Mouse (Mus musculus) lung, postnatal 0 days (tissue): Measurements from ENCODE around the gene Setd2. TPM values are rescaled to one million over a fixed set of nuclear protein-coding genes. Genes with fewer than 3 reads are reported as not detected.

Experiments used
- ATAC-seq: fragments of 200-750 bp; cut with Nextera tagmentation; 2 replicates; pipeline ENCODE4 v1.8.0; 2017; ENCODE audit warnings: moderate library complexity
- DNase-seq: peaks from one replicate; pipeline ENCODE4 v3.0.0-alpha.2; 2016; ENCODE audit warnings: low spot score
- H3K27ac ChIP-seq: fragments of 300-500 bp; sonication (generic); 2 replicates; pipeline ENCODE4 v1.5.1; 2014; ENCODE audit warnings: antibody characterized with exemption, mild to moderate bottlenecking, low read length, mixed read lengths
- H3K27me3 ChIP-seq: fragments of 300-500 bp; sonication (generic); replicated peaks from 2 replicates; pipeline ENCODE4 v1.6.1; 2014; ENCODE audit warnings: low read length, mixed read lengths; ENCODE audit not compliant: insufficient read depth
- H3K36me3 ChIP-seq: fragments of 300-500 bp; sonication (generic); 2 replicates; pipeline ENCODE4 v1.6.1; 2014; ENCODE audit warnings: low read length, mixed read lengths; ENCODE audit not compliant: insufficient read depth
- H3K4me1 ChIP-seq: fragments of 300-500 bp; sonication (generic); 2 replicates; pipeline ENCODE4 v1.6.1; 2014; ENCODE audit warnings: antibody characterized with exemption, low read depth, low read length, mixed read lengths; ENCODE audit not compliant: insufficient read depth
- H3K4me2 ChIP-seq: fragments of 300-500 bp; sonication (generic); replicated peaks from 2 replicates; pipeline ENCODE4 v1.6.1; 2014; ENCODE audit warnings: low read depth, mild to moderate bottlenecking, low read length, moderate library complexity, mixed read lengths
- H3K4me3 ChIP-seq: fragments of 300-500 bp; sonication (generic); 2 replicates; pipeline ENCODE4 v1.5.1; 2014; ENCODE audit warnings: low read depth, low read length
- H3K9ac ChIP-seq: fragments of 300-500 bp; sonication (generic); replicated peaks from 2 replicates; pipeline ENCODE4 v1.6.1; 2014; ENCODE audit warnings: low read depth, mild to moderate bottlenecking
- H3K9me3 ChIP-seq: fragments of 300-500 bp; sonication (generic); 2 replicates; pipeline ENCODE4 v1.6.1; 2016; ENCODE audit warnings: low read length, mixed read lengths
- CTCF ChIP-seq: IDR thresholded peaks from 2 replicates; pipeline ENCODE4 v1.5.1; 2016; ENCODE audit warnings: antibody characterized with exemption, mild to moderate bottlenecking
- EP300 ChIP-seq: IDR thresholded peaks from 2 replicates; pipeline ENCODE4 v1.6.1; 2016; ENCODE audit warnings: antibody characterized with exemption, mild to moderate bottlenecking, control low read depth
- WGBS: fragments of 180-500 bp; shearing (Covaris S2); extraction: QIAGEN DNeasy Blood & Tissue Kit; methylation state at CpG from one replicate; pipeline ENCODE4 v1.1.7; 2014; 5-methylcytosine and 5-hydroxymethylcytosine counted together
- polyA plus RNA-seq: library from polyadenylated mRNA; unstranded; fragments of >200 nt; fragmentation: Nextera tagmentation; extraction: Ambion mirVana; gene quantifications from 2 replicates; pipeline ENCODE4 v1.2.1, GENCODE M21; 2015

The Setd2 gene
- 22.0 and 24.0 TPM in 2 replicates for polyA plus RNA-seq

- peak within 1 kb of the TSS; percentile 68 for H3K4me2 ChIP-seq
- no peaks in the 10 kb centered on the region for H3K27me3 ChIP-seq
- peak; percentile 65 for ATAC-seq
- H3K4me3 ChIP-seq: peak within 1 kb of the TSS; percentile 98
- DNase-seq: peak; percentile 64
- H3K27ac ChIP-seq: peak within 1 kb of the TSS; percentile 100
- H3K4me1 ChIP-seq: peaks cover 18% of the 10 kb centered on the region; the same call in 1 of the 2 replicates
- H3K9ac ChIP-seq: peak within 1 kb of the TSS; percentile 98
- 1% methylated on average over 47 of the region's 109 CpGs for WGBS
- H3K9me3 ChIP-seq: no peaks in the 10 kb centered on the region
- H3K36me3 ChIP-seq: no peaks in the 10 kb centered on the region
- TF ChIP-seq CTCF (no peak), EP300 (no peak)
Measured at GRCm38 (mm10) chr9:110532538-110533291, at the start of gene Setd2. Gene Setd2, plus strand, starts transcription at chr9:110532597.

- Histone ChIP-seq H3K9me3 (0 out of 2 replicates have a peak, but pooled peaks cover 4% of the 10 kb centered on the region), H3K4me1 (no peaks in the 10 kb centered on the region), H3K9ac (no peak overlapping the region), H3K4me3 (no peak overlapping the region), H3K27ac (no peak overlapping the region), H3K27me3 (no peaks in the 10 kb centered on the region), H3K36me3 (no peaks in the 10 kb centered on the region), H3K4me2 (no peak overlapping the region)
- TF ChIP-seq CTCF (no peak), EP300 (no peak)
- 60% methylated on average over 4 of the region's 4 CpGs for WGBS
- ATAC-seq (no peak), DNase-seq (no peak)
Measured at GRCm38 (mm10) chr9:110488841-110489240, 43.6 kb upstream of the Setd2 start.

GRCm38 (mm10) chr9:110490913-110491312 lies 41.5 kb upstream of the Setd2 start:
- H3K4me1 ChIP-seq: no peaks in the 10 kb centered on the region
- H3K9ac ChIP-seq: no peak overlapping the region
- no peak for DNase-seq
- no peak overlapping the region for H3K4me3 ChIP-seq
- 0 out of 2 replicates have a peak, but pooled peaks cover 4% of the 10 kb centered on the region for H3K9me3 ChIP-seq
- H3K36me3 ChIP-seq: no peaks in the 10 kb centered on the region
- TF ChIP-seq EP300 (no peak), CTCF (peak; percentile 52)
- no peak for ATAC-seq
- H3K4me2 ChIP-seq: no peak overlapping the region
- 55% methylated on average over 5 of the region's 5 CpGs for WGBS
- no peak overlapping the region for H3K27ac ChIP-seq
- H3K27me3 ChIP-seq: no peaks in the 10 kb centered on the region

- TF ChIP-seq CTCF (no peak), EP300 (no peak)
- Histone ChIP-seq H3K36me3 (no peaks in the 10 kb centered on the region), H3K9ac (no peak overlapping the region), H3K4me3 (no peak overlapping the region), H3K9me3 (no peaks in the 10 kb centered on the region), H3K4me1 (peaks cover 3% of the 10 kb centered on the region; the same call in 1 of the 2 replicates), H3K27ac (peak overlapping the region; percentile 38; the same call in 1 of the 2 replicates), H3K27me3 (no peaks in the 10 kb centered on the region), H3K4me2 (no peak overlapping the region)
- peak; percentile 93 for ATAC-seq
- peak; percentile 89 for DNase-seq
- 13% methylated on average over 2 of the region's 2 CpGs for WGBS
Measured at GRCm38 (mm10) chr9:110525737-110526136, 6.7 kb upstream of the Setd2 start.

GRCm38 (mm10) chr9:110529002-110529737 lies 3.2 kb upstream of the Setd2 start:
- WGBS: 52% methylated on average over 9 of the region's 9 CpGs
- Histone ChIP-seq H3K4me1 (peaks cover 11% of the 10 kb centered on the region; the same call in 1 of the 2 replicates), H3K36me3 (no peaks in the 10 kb centered on the region), H3K9ac (no peak overlapping the region), H3K27me3 (no peaks in the 10 kb centered on the region), H3K9me3 (no peaks in the 10 kb centered on the region), H3K27ac (no peak overlapping the region), H3K4me2 (no peak overlapping the region), H3K4me3 (no peak overlapping the region)
- ATAC-seq (no peak), DNase-seq (no peak)
- TF ChIP-seq EP300 (no peak), CTCF (no peak)

- no peak overlapping the region for H3K4me2 ChIP-seq
Measured at GRCm38 (mm10) chr9:110530650-110531049, 1.7 kb upstream of the Setd2 start.

More at GRCm38 (mm10) chr9:110530650-110531049, 1.7 kb upstream of the Setd2 start:
- 66% methylated on average over 3 of the region's 3 CpGs for WGBS
- Histone ChIP-seq H3K4me1 (peaks cover 21% of the 10 kb centered on the region; the same call in 1 of the 2 replicates), H3K27me3 (no peaks in the 10 kb centered on the region), H3K9ac (no peak overlapping the region), H3K36me3 (no peaks in the 10 kb centered on the region), H3K27ac (no peak overlapping the region), H3K9me3 (no peaks in the 10 kb centered on the region), H3K4me3 (no peak overlapping the region)
- ATAC-seq: no peak
- DNase-seq: no peak
- no peak for TF ChIP-seq CTCF
- TF ChIP-seq EP300: no peak
